Mouse (Mus musculus): Measurements from ENCODE around the gene Sec62.
A peak's percentile ranks its signal among the peaks of the same experiment; 100 is the strongest.

Gene Sec62

DNA sequence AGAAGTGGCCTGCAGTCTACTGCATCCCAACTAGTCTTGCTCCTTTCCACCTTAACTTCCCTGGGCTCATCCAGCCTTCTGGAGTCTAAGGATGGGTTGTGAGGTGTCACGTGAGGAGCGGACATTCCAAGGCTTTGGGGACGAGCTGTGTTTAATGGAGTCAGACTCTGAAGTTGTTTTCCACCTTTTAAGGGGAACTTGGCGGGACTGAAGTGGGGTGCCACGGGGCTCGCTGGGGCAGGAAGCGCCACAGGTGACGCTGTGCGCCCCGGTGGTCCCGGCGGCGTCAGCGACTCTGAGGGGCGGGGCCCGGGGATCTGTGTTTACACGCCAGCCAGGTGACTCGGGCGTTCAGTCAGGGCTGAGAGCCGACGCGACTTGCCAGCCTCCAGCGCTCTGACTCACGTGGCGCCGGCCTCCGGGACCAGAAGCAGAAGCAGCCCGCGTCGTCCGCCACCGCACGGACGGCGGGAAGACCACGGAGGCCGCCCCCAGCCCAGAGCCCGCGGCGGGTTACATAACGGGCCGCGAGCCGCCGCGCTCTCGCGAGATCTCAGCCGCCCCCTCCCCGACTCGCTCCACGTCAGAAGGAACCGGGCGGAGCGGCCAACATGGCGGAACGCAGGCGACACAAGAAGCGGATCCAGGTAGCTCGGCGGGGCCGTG lies at the start of gene Sec62:
Gene Sec62, plus strand, starts transcription at position 139 of the 666 bp plus-strand sequence.
- DNase-seq (ENCODE audit: low spot score in 2 of 2): peak; percentile 73 to 93

DNA sequence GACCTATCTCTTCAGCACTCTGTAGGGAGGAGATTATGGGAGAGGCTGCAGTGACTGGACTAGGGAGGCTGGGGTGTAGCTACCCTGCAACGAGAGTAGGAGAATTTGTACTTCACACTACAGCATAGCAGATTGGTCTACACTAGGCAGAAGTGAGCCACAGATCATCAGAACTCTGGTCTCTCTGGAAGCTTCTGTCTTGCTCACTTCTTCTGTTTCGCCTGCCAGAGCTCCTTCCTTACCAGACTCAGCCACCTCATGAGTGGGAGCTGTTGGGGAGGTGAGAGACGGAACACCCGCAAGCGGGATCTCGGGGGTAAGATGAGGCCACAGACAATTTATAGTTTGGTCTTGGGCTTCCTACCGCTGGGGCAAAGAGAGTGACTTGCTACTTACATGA lies 49.8 kb upstream of the Sec62 start:
- peak in 1 of 2 experiments; percentile 8 for DNase-seq (ENCODE audit: low spot score in 2 of 2)

DNA sequence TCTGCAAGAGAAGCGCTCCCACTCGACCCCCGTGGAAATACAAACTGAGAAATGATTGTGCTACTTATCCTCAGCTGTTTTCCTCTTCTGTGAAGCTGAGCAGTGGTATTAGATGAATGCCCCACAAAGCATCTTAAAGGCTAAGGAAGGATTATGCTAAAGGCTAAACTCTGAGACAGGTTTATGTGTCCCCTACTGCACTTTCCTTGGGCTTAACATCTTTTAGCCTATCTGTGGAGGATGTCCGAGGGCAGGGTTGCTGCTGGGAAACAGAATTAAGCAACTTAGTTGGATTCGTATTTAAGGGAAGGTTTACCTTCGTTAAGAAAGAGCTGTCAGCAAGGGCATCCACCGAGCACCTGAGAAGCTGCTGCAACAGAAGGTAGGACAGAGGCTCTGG lies 46.7 kb upstream of the Sec62 start, which contains the start of gene Samd7:
Gene Samd7, plus strand, starts transcription at position 288 of the 400 bp plus-strand sequence.
- DNase-seq (ENCODE audit: low spot score in 2 of 2): no peak

DNA sequence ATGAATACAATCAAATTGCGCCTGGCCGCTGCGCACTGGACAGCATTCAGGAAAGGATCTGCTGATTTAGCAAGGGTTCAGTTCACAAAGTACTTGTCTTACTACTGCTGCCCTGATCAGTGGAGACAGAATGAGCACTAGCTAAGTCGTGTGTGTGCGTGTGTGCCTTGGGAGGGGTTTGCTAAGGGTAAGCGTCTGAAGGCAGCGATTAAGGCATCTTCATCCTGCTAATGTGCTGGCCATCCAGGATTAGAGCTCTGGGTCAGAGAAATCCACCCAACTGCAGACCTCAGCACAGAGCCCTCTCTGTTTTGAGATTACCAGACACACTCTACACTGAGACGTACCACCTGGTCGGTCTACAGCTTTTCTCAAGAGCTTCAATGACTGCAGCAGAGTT lies 44.4 kb upstream of the Sec62 start:
- no peak for DNase-seq (ENCODE audit: low spot score in 2 of 2)

DNA sequence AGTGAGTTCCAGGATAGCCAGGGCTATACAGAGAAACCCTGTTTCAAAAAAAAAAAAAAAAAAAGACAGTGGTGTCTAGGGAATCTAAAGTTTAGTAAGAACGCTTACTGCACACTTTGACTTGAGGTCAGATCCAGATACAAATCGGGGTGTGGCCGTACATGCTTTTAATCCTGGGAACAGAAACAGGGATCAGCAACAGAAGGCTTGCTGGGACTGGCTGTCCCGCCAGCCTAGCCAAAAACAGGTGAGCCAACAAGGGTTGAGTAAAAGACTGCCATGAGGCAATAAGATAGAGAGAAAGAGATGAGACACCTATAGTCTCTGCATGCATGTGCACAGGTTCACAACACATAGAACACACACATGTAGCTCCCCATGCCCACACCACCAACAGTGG lies 38.0 kb upstream of the Sec62 start:
- no peak for DNase-seq (ENCODE audit: low spot score in 2 of 2)

DNA sequence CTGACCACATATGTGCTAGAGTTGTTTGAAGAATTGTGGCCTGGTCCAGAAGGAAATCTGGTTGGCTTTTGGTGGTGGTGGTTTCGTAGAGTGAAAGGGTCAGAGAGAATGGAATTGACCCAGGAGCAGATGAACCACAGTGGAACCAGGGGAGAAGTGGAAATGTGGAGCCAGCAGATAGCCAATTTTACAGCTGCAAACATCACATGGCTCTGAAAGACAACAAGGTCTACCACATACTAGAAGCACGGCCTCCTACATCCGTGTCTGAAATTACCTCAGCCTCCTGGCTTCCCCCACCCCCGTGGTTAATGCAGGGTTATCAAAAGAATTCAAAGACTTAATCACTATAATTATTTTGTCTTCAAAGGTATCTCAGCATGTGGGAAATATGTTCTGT lies 27.8 kb upstream of the Sec62 start:
- no peak for DNase-seq (ENCODE audit: low spot score in 2 of 2)

DNA sequence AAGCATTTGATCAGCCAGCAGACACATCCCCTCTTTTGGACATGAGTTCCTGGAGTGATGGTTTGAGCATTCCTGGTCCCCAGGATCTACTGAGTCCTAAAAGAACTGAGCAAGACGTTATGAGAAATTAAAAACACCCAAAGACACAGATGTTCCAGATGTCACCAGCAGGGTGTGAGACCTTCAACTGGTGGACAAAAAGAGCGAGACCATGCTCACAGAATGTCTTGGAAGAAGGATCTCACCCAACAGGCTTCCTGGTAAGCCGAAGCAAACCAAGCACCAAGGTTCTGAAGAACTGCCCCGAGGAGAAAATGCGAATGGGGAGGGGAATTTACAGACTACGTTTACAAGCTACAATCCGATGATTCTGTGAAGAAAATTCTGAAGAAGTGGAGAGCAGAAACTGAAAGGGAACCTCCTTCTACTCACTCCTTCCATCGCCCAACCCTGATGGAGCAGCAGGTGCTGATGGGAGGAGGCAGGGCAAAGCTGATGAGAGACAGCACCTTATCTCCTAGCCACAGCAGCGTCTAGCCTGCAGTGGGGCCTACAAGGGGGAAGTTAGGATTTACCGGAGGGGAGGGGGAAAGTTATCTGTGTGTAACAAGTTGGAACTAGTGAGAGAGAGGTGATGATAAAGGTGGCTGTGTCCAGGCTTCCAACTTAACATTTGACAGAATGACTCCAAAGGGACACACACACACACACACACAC lies 27.2 kb upstream of the Sec62 start:
- DNase-seq (ENCODE audit: low spot score in 2 of 2): no peak

DNA sequence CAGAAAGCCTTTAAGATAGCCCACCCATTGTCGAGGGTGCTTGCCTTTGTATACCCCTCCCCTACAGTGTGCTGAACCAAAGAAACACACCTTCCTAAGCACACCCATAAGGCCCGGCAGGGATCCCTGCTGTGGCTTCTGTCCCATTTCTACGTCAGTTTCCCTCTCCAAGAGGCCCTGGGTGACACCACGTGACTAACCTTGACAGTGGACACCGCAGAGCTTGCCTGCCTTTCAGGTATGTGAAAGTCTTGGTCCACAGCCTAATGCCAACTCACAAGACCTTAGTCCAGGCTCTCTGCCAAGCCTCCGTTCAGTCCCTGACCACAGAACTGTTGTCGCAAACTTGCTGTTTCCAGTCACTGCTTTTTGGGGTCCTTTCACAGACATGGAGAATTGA lies 26.5 kb upstream of the Sec62 start:
- DNase-seq (ENCODE audit: low spot score in 2 of 2): no peak

DNA sequence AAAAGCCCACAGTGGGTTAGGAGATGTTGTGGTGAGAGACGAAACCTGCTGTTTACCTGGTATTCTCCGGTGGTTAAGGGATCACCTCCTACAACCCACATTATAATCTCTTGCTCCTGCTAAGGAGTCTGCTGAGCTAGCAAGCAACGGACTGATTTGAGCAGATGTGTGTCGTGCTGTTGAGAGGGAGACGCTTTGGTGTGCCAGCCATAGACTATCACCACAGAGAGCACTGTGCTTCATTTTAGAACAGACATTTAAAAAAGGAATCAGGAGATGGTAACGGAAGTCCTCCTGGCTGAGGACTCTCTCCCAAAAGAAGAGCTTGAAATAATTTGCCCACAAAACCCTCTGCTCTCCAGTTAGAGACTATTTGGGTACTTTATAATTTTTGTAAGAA lies 25.4 kb upstream of the Sec62 start:
- peak in 1 of 2 experiments; percentile 21 for DNase-seq (ENCODE audit: low spot score in 2 of 2)

DNA sequence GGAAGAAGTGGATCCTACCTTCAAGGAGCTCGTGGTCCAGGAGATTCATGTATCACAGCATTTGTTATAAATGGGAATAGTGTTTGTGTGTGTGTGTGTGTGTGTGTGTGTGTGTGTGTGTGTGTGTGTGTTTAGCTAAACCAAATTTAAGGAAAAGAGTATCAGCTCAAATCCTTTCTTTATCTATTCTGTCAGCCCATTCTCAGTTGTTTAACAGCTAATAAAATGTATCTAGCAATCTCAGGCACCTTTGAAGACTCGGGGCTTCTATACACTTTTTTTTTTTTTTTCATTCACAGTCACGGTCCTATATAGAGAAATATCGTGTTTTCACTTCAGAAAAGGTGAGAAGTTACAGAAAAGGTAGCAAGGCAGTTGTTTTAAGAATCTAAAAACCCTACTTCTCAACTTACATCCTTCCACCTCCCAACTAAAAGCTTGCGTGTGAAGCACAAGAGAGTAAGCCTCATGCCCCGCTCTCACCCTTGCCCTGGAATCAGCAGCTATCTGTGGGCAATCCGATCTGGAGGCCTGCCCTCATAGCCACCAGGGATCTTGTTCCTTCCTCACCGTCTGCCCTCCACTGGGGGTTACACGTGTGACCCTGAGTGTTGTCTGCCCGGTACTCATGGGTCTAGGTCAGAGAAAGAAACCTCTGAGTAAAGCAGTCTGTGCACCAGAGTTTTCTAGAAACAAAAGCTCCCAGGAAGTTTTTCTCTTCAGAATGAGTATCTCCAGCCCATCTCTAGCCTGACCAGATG lies 22.7 kb upstream of the Sec62 start:
- DNase-seq (ENCODE audit: low spot score in 2 of 2): no peak

DNA sequence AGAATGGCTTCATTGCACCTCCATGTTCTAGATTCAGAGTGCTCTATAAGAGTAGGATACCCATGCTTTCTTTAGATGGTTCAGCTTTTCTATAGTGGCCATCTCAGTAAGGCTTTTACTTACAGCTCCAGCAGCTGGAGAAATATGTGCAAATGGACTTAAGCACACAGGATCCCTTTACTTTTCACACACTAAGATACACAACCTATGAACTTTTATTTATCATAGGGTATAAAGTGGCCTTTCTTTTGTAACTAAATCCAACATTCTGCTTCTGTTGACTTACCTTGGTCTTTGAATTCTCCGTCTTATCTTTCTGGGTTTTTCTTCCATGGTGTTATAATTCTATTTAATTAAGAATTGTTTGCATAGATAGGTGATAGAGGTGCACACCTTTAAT lies 21.1 kb upstream of the Sec62 start:
- DNase-seq (ENCODE audit: low spot score in 2 of 2): no peak

DNA sequence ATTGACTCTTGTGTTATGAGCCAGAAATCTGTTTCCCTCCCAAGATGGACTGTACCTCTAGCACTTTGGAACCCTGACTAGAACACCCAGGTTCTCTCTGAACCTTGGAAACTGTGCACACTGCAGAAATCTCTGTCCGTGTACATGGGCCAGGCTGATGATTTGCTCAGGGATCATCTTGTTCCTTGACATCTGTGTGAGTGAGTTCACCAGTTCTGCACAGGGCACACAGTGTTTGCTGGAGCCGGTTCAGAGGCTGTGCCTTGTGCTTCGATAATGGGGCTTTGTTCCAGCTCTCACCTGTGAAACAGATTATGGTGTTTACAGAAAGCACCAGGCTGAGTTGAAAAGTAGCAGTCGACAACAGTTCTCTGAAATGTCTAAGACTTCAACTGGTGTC lies 20.0 kb upstream of the Sec62 start:
- no peak for DNase-seq (ENCODE audit: low spot score in 2 of 2)

DNA sequence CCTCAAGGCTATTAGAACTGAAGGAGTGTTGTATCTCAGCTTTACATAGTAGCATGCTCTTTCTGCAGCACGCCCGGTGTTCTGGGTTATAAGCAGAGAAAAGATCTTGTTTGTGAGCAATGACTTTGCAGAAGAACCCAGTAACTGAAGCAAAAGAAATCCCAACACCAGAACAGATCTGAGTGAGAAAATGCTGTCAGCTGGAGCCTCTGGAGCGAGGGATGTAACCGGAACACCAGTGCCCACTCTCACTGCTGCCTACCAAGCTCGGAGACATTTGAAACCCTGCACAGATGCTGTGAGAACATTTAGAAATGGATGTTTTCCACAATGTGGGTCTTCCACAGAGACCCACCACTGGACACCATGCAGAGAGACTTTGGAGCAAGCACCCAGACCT lies 18.0 kb upstream of the Sec62 start:
- no peak for DNase-seq (ENCODE audit: low spot score in 2 of 2)

DNA sequence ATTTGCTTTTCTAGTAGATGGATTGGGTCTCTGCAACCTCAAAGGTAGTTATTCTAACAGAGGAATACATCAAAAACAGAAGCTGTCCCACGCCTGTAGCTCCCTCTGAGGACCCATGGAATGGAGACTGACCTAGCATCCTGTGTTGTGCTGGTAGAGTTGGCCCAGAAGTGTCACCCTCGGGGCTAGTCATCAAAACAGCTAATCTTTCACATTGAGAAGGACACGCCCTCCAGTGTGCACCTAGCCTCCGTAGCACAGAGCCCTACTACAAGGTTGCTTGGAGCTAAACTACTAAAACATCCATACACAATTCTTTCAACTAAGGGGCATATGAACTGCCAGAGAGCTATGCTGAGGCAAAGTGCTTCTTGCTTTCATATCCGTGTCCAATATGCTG lies 14.7 kb upstream of the Sec62 start:
- DNase-seq (ENCODE audit: low spot score in 2 of 2): no peak

DNA sequence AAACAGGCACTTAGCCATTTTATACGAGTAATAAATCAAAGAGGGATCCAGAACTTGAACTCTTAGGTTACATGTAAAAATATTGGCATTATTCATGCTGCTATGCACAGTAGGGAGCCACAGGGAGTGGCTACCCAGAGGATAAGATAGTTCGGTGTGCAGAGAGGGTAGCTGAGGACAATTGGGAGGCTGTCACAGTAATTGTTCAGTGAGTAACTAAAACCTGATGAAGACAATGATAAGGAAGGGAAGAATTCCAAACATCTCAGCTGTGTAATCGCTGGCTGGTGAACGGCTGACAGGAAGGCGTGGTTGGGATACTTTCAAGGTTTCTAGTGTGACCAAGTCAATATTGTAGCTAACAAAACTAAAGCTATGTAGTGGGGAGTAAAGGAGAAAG lies 4.1 kb upstream of the Sec62 start:
- DNase-seq (ENCODE audit: low spot score in 2 of 2): no peak

DNA sequence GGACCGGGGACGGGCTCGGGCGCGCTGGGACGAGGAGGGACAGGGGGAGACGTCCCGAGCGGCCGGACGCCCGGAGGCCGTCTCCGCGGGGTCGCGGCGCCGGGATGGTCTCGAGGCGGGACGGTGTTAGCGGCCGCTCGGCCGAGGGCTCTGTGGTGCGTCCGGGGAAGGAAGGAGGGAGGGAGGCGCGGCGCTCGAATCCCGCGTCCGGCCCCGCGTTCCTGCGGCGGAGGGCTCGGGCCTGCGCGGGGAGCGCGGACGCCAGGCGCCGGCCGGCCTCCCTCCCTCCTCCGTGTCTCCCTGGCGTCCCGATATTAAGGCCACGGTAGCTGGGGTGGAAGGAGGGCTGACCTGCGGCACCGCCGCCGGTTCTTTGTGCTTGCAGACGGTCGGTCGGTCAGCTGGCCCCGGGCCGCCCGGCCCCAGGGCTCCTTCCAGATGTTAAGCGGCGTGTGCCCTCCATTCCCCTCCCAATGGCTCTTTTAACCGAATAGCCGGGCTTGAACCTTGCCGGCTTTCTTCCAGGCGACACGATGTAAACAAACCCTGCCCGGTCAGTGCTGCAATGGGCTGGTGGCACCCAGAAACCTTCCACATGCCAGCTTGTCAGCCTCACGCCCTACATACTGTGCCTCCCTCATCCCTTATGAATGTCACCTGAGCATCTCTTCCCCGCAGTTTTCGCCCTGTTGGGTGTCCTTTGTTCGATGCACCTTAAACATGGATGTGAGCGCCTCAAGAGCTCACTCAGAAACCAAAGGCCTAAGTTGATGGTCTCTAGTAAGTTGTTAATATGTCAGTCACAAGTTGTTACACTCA lies 937 bp downstream of the Sec62 start:
- DNase-seq (ENCODE audit: low spot score in 2 of 2): peak in 1 of 2 experiments; percentile 22

DNA sequence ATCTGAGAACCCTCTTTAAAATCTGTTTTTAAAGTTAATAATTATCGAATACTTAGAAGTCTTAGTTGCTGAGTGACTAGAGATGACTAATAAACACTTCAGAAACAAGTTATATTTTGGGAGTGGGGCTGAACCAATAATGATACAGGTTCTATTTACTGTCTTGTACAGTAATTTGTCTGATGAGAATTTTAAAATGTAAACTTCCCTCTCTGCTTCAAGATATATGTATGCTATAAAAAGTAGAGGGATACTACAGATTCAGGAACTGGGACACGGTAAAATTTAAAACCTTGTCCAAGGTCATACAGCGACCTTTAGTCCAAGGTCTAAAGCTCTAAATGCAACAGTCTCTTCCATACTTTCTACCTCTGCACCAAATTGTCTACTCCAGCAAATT lies 9.5 kb downstream of the Sec62 start:
- DNase-seq (ENCODE audit: low spot score in 2 of 2): no peak

DNA sequence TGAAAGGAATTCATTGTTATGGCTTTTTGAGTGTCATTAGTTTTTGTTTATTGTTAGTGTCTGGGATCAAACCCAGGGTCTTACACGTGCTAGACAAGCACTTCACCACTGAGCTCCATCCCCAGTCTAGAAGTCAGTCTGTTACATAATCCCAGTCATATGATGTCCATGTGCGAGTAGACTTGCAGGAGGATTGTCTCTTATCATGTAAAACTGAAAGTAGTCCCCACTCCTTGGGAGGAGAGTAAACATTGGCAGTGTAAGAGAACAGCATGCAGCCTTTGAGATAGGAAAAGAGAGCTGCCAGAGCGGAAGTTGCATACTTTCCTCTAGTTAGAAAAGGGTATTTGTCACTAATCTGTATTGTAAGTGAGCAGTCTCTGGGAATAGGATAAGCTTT lies 20.2 kb downstream of the Sec62 start:
- no peak for DNase-seq (ENCODE audit: low spot score in 2 of 2)

DNA sequence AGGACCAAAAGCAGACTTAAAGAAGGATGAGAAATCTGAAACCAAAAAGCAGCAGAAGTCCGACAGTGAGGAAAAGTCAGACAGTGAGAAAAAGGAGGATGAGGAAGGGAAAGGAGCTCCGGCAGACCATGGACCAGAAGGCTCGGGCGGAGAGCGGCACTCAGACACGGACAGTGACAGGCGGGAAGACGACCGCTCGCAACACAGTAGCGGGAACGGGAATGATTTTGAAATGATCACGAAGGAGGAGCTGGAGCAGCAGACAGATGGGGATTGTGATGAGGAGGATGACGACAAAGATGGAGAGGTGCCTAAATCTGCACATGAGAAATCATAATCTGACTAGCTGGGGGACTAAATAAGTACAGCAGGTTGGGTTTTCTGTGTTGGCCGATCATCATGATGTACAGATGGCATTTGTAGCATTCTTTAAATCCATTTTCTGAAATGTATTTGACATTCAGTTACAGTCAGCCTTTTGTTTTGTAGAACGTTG lies 26.0 kb downstream of the Sec62 start:
- DNase-seq (ENCODE audit: low spot score in 2 of 2): no peak

DNA sequence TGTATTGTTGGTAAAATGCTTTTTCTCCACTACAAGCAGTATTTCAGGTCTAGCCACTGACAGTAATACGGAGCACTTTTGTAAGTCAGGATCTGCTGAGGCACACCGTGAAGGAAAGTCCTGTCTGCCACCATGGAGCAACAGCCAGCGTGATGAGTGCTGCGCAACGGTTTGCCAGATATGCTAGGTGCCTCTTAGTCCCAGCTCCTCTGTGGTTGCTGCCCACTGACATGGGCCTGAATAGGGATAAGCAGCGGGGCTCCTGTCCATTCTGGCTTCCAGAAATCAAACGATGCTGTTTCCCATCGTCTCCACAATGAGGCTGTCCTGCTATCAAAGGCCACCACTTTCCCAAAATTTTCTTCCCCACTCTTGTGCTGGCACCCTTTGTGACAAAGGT lies 29.5 kb downstream of the Sec62 start:
- DNase-seq (ENCODE audit: low spot score in 2 of 2): no peak

DNA sequence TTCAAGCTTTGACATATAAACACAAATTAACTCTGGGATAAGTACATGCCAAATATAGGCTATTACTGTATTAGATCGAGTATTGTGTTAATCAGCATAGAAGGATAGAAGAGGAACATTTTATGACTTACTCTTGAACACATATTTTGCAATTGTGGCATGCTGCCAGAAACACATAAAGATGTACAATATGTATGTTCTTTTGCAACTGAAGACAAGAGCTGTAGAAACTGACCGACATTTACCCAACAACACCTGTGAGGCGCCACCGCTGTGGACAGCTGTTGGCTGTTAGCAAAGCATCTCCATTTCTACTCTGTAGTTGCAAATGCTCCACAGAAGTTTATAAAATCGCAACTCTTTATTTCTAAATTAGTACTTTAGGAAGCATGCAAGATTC lies 33.4 kb downstream of the Sec62 start:
- no peak for DNase-seq (ENCODE audit: low spot score in 2 of 2)
